Mouse (Mus musculus) E14TG2a.4 (cell line): ENCODE results near the gene Ecd.

ENCODE experiments used
- CTCF ChIP-seq: conservative IDR thresholded peaks from 2 replicates; pipeline ENCODE4 v1.5.1; 2014; ENCODE audit warnings: low read length
- NANOG ChIP-seq: IDR thresholded peaks from 2 replicates; pipeline ENCODE4 v1.6.1; 2014; ENCODE audit warnings: borderline replicate concordance, low read length, mixed read lengths

DNA sequence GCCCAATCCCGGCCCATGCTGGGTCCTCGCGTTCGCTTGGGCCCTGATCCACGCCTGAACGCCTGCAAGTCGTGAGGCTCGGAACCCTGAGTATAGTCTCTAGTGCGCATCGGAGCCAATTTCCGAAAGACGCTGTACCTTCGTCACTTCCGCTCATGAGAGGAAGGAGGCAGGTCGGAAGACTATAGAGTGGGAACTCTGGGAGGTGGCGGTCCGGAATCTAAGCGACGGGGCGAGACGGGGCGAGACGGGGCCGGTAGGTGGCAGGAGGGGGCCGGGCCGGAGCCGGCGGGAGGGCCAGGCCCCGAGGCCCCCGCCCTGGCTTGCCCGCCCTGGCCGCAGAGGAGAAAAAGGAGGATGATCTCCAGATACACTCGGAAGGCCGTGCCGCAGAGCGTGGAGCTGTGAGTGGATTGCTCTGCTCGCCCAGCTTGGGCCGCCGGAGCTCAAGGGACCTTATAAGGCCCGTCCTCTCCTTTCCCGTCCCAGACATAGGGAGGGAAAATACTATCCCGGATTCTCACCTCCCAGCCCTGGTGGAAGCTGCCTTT, at the start of gene Ecd, which contains the start of gene Fam149b:
- TF ChIP-seq CTCF, result no peak
- no peak for TF ChIP-seq NANOG
